Mouse (Mus musculus) erythroblast, embryonic 14.5 days (primary cell): Measurements from ENCODE around the gene Kifc5b.

Experiments
- GATA1 ChIP-seq: IDR thresholded peaks from 2 replicates; pipeline ENCODE4 v1.6.1; 2012; ENCODE audit warnings: low read length, inconsistent platforms, mixed read lengths
- TAL1 ChIP-seq: IDR thresholded peaks from 3 replicates; pipeline ENCODE4 v1.6.1; 2012; ENCODE audit warnings: low read length, inconsistent platforms, mixed read lengths

- no peak for TF ChIP-seq TAL1
- no peak for TF ChIP-seq GATA1
Measured at GRCm38 (mm10) chr17:26904320-26904719, 12.6 kb upstream of the Kifc5b start.
